Mouse (Mus musculus): ENCODE measurements around the gene Golga7b. TPM values are rescaled to one million over a fixed set of nuclear protein-coding genes. Genes with fewer than 3 reads are reported as not detected.

The Golga7b gene
- polyA plus RNA-seq (2015; fragmentation: Nextera tagmentation; extraction: Ambion mirVana) = 0.05 and 0.23 TPM in 2 replicates

DNA sequence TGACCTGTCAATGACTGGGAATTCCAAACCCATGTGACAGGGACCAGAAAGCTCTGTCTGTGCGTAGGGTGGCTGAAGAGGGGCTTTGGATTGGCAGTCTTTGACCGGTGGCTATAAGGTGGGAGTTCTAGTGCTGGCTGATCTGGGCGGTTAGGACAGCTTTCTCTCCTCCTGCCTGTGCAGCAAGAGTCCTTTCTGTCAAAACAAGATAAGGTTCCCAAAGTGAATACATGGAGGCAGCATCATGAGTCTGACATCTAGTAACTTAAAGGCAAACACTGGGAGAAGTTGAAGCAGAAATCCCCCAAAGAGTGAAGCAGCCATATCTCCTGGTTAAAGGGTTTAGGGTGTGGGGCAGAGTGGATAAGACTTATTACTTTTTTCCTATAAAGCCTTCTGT is at the start of gene Golga7b:
Golga7b (plus strand) TSS at position 56 of the 400 bp plus-strand sequence.
- H3K9ac ChIP-seq = no peak within 1 kb of the TSS
- no peaks in the 10 kb centered on the region for H3K4me1 ChIP-seq
- H3K4me2 ChIP-seq (replicated peaks) = no peak within 1 kb of the TSS
- peaks cover 18% of the 10 kb centered on the region; the same call in 1 of the 2 replicates for H3K27me3 ChIP-seq
- 78% methylated on average over 3 of the region's 3 CpGs for WGBS
- H3K36me3 ChIP-seq = no peaks in the 10 kb centered on the region
- H3K9me3 ChIP-seq = no peaks in the 10 kb centered on the region
- ATAC-seq (ENCODE audit: low FRiP score, low read depth) = no peak
- H3K27ac ChIP-seq = no peak within 1 kb of the TSS
- no peak within 1 kb of the TSS for H3K4me3 ChIP-seq

DNA sequence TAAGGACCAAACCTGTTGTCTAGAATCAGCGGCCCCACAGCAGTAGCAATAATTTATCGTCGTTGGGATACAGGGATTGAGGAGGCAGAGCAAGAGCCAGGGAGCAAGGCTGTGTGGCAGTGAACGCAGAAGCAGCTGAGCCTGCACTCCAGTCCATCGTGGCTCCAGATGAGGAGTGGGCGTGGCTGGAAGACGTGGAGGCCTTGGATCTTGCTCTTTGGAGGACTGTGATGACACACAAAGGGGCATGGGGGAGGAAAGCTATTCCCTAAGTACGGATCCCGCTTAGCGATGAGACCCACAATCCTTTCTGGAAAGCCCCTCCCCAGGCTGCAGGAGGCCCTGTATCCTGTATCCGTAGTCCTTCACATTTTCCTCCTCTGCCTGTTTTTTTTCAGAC is 49.3 kb upstream of the Golga7b start:
- WGBS = 52% methylated on average over 11 of the region's 11 CpGs
- H3K9me3 ChIP-seq = 0 out of 2 replicates have a peak, but pooled peaks cover 4% of the 10 kb centered on the region
- H3K4me1 ChIP-seq = peaks cover 28% of the 10 kb centered on the region
- H3K4me3 ChIP-seq = no peak overlapping the region
- H3K27ac ChIP-seq = no peak overlapping the region
- no peak overlapping the region for H3K4me2 ChIP-seq (replicated peaks)
- no peaks in the 10 kb centered on the region for H3K36me3 ChIP-seq
- ATAC-seq (ENCODE audit: low FRiP score, low read depth) = no peak
- no peak overlapping the region for H3K9ac ChIP-seq
- peaks cover 63% of the 10 kb centered on the region for H3K27me3 ChIP-seq

DNA sequence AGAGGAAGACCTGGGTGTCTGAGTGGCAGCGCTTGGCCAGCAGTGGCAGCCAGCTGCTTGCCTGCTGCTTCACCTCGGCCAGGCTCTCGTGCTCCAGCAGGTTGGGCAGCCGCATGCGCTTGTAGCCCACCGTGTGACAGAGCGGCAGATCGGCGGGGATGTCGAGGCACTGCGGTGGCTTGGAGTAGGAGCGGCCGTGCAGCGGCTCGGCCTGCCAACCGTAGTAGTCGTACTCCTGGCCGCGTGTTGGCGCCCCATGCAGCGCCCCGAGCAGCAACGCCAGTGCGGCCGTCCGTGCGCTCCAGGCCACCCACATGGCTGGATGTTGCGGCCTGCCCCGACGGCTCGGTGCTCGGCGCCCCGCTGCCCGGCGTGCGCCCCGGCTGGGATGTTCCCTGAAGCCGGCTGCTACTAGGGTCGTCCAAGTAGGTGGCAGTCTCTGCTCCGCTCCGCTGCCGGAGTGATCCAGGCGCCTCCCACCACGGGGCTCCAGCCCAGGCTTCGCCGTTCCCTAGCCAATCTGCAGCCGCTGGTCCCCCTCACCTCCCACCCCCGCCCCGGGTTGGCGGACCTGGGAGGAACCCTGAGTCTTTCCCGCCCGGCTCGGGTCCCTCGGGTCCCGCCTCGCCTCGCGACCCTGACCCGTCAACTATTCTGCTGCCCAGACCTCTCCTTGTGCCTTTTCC is 45.5 kb upstream of the Golga7b start, which contains the start of gene Sfrp5:
Sfrp5 (minus strand) TSS at position 557 of the 686 bp plus-strand sequence.
- Histone ChIP-seq H3K4me1 (peaks cover 24% of the 10 kb centered on the region), H3K9me3 (0 out of 2 replicates have a peak, but pooled peaks cover 4% of the 10 kb centered on the region), H3K36me3 (no peaks in the 10 kb centered on the region), H3K4me2 (replicated peaks) (peak within 1 kb of the TSS; percentile 61), H3K27ac (no peak within 1 kb of the TSS), H3K27me3 (peaks cover 88% of the 10 kb centered on the region), H3K9ac (peak within 1 kb of the TSS; percentile 43; the same call in 1 of the 2 replicates), H3K4me3 (peak within 1 kb of the TSS; percentile 39)
- WGBS = 1% methylated on average over 59 of the region's 60 CpGs
- no peak for ATAC-seq (ENCODE audit: low FRiP score, low read depth)

DNA sequence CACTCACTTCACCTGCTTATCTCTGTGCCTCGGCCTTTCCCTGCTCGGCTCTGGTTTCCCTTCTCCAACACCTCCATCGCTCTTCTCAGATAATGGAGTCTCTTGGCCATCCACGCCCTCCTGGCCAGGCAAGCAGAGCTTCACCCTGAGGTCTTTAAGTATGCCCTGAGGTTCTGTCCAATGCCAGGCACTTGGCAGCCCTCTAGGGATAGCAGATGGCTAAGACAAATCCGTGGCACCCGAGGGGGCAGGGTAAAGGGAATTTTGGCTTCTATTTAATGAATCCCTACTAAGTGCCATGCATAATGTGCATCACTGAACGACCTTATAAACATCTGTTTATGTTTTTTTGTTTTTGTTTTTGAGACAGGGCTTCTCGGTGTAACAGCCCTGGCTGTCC is 44.9 kb upstream of the Golga7b start:
- Histone ChIP-seq H3K27ac (no peak overlapping the region), H3K36me3 (no peaks in the 10 kb centered on the region), H3K4me2 (replicated peaks) (peak overlapping the region; percentile 61), H3K9ac (no peak overlapping the region), H3K27me3 (peaks cover 84% of the 10 kb centered on the region), H3K9me3 (0 out of 2 replicates have a peak, but pooled peaks cover 4% of the 10 kb centered on the region), H3K4me1 (peaks cover 19% of the 10 kb centered on the region), H3K4me3 (peak overlapping the region; percentile 39; the same call in 1 of the 2 replicates)
- no peak for ATAC-seq (ENCODE audit: low FRiP score, low read depth)
- 36% methylated on average over 8 of the region's 8 CpGs for WGBS

DNA sequence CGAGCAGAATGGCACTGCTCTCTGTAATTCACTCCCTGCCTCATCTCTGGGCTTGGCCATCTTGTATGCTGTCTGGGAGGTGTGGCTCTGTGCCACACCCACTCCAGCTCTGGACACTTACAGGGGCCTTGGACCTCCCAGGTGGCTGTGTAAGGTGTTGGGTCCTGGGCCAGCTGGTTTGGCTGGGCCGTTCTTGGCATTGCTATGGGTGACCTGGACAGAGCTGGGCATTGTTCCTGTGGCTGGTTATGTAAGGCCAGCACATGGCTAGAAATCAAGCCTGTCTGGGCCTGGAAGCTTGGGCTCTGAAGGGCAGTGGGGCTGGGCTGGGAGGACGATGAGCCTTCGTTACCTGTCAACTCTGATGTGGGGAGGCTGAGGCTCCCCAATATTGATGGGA is 43.1 kb upstream of the Golga7b start:
- H3K9me3 ChIP-seq = 0 out of 2 replicates have a peak, but pooled peaks cover 4% of the 10 kb centered on the region
- H3K36me3 ChIP-seq = no peaks in the 10 kb centered on the region
- ATAC-seq (ENCODE audit: low FRiP score, low read depth) = no peak
- no peak overlapping the region for H3K27ac ChIP-seq
- H3K4me3 ChIP-seq = no peak overlapping the region
- peaks cover 80% of the 10 kb centered on the region for H3K27me3 ChIP-seq
- WGBS = 71% methylated on average over 4 of the region's 4 CpGs
- no peak overlapping the region for H3K9ac ChIP-seq
- H3K4me2 ChIP-seq (replicated peaks) = no peak overlapping the region
- peaks cover 19% of the 10 kb centered on the region for H3K4me1 ChIP-seq

DNA sequence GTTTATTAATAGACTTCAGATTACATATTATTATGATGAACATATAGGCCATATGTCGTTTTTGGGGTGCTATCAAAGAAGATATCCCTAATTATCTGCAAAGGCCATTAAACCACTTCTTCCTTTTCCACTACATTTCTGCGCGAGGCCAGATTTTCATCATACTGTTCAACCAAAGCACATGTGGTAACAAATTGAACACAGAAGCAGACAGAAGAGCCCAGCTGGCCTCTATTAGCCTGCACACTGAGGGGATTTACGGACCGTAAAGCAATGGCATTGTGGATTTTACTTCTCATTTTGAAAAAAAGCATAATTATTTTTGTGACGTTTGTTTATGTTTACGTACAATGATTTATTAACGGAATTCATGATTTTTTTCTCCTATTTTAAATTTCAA is 42.2 kb upstream of the Golga7b start:
- WGBS = 30% methylated on average over 8 of the region's 8 CpGs
- Histone ChIP-seq H3K4me2 (replicated peaks) (no peak overlapping the region), H3K27me3 (peaks cover 79% of the 10 kb centered on the region), H3K36me3 (no peaks in the 10 kb centered on the region), H3K4me3 (no peak overlapping the region), H3K9me3 (0 out of 2 replicates have a peak, but pooled peaks cover 4% of the 10 kb centered on the region), H3K9ac (no peak overlapping the region), H3K27ac (no peak overlapping the region), H3K4me1 (peaks cover 19% of the 10 kb centered on the region)
- ATAC-seq (ENCODE audit: low FRiP score, low read depth) = no peak

DNA sequence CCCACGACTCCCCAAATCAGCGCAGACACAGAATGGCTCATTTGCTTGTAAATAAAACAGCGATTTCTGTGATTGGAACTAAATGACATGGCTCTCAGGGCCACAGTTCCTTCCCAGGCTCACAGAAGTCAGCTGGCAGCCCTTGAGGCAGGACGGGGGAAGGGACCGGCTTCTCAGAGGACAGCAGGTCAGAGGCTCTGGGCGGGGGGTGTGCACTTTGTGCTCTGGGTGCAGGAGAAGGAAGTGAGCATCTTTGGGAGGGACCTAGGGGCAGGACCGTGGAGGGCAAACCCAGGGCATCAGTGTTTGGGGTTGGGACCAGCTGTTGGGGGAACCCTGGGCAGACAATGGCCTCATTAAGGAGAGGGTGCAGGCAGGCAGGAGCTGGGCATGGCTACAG is 37.9 kb upstream of the Golga7b start:
- H3K9me3 ChIP-seq = no peaks in the 10 kb centered on the region
- H3K36me3 ChIP-seq = no peaks in the 10 kb centered on the region
- no peak overlapping the region for H3K4me2 ChIP-seq (replicated peaks)
- no peak overlapping the region for H3K4me3 ChIP-seq
- no peak for ATAC-seq (ENCODE audit: low FRiP score, low read depth)
- peaks cover 2% of the 10 kb centered on the region; the same call in 1 of the 2 replicates for H3K4me1 ChIP-seq
- H3K9ac ChIP-seq = no peak overlapping the region
- 63% methylated on average over 7 of the region's 7 CpGs for WGBS
- peaks cover 41% of the 10 kb centered on the region for H3K27me3 ChIP-seq
- no peak overlapping the region for H3K27ac ChIP-seq

DNA sequence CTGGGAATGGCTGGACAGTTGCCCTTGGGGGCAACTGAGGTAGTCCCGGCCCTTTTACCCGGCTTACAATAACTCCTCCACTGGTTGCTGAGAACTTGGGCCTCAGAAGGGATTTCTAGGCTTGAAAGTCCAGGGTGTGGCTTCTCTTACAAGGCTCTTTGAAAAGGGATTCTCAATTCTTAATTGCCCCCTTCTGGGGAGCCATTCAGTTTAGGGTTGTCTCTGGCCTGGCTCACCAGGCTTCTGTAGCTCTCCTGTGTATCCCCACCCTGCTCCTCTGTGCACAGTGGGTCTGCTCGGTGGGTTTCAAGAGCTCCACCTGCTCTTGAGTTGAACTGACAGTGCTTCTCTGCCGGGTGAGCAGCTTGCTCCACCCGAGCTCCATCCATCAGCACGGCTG is 37.4 kb upstream of the Golga7b start:
- WGBS = 64% methylated on average over 6 of the region's 6 CpGs
- no peak overlapping the region for H3K4me2 ChIP-seq (replicated peaks)
- H3K27ac ChIP-seq = no peak overlapping the region
- ATAC-seq (ENCODE audit: low FRiP score, low read depth) = no peak
- peaks cover 38% of the 10 kb centered on the region for H3K27me3 ChIP-seq
- no peaks in the 10 kb centered on the region for H3K9me3 ChIP-seq
- no peak overlapping the region for H3K4me3 ChIP-seq
- H3K9ac ChIP-seq = no peak overlapping the region
- no peaks in the 10 kb centered on the region for H3K4me1 ChIP-seq
- H3K36me3 ChIP-seq = no peaks in the 10 kb centered on the region

DNA sequence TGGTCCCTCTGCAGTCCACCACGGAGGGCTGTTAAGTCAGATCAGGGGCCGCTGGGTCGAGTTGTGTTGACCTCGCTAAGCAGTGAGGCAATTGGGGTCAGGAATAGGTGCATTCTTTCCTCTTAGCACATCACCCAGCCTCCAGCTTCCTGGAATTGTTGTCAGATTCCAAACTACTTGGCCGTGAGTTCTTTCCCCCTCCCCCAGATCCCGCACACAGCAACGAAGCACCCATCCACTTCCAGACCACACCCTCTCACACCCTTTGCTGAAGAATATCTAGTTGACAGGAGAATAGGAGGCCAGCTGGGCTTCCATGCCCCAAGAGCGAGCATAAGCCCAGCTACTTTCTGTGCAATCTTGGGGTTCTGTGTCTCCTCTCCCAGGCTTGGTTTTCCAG is 35.4 kb upstream of the Golga7b start:
- Histone ChIP-seq H3K27ac (no peak overlapping the region), H3K9me3 (no peaks in the 10 kb centered on the region), H3K4me1 (no peaks in the 10 kb centered on the region), H3K4me2 (replicated peaks) (no peak overlapping the region), H3K4me3 (no peak overlapping the region), H3K9ac (no peak overlapping the region), H3K36me3 (no peaks in the 10 kb centered on the region), H3K27me3 (peaks cover 35% of the 10 kb centered on the region)
- ATAC-seq (ENCODE audit: low FRiP score, low read depth) = no peak
- 32% methylated on average over 8 of the region's 8 CpGs for WGBS

DNA sequence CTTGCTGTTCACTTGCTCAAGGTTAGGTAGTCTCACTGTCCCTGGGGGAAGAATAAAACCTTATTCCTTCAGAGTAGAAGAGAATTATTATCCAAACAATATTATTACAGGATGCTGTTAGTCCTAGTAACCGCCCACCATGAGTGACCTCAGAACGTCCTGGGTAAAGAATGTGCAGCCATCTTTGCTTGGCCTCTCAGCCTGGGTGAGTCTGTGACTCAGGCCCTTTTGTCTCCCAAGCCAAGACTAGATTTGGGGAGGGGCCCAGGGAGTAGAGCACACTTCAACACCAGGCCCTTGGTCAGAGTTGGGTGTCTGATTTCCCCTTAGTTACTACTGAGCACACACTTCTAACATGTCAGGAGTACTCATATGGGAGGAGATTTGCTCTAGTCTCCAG is 32.8 kb upstream of the Golga7b start:
- H3K27me3 ChIP-seq = peaks cover 16% of the 10 kb centered on the region
- 80% methylated on average over 2 of the region's 2 CpGs for WGBS

DNA sequence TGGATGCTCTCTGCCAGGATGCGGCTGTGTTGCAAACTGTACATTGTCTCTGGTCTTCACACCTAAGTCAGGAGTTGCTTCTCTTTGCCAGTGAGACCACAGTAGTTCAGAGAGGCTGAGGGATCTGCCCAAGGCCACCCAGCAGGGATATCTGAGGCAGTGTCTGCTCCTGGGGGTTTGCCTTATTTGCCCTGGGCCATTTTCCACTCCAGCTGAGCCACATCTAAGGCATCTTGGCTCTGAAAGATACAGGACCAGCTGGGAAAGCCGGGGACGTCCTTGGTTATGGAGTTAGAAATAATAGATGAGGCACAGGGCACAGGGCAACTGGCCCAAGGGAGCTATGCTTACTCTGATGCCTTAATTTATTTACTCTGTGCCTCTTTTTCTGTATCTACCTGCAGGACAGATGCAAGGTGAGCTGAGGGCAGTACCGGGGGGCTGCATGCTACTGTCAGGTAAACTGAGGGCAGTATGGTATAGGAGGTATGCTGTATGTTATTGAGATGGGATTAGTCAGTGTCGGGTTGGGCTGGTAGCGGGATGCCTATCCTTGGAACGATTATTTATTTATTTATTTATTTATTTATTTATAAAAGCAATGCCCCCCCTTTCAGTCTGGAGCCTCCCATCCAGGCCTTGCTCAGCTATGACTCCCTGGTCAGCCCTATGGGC is 30.5 kb upstream of the Golga7b start:
- H3K9ac ChIP-seq = no peak overlapping the region
- no peaks in the 10 kb centered on the region for H3K4me1 ChIP-seq
- H3K4me2 ChIP-seq (replicated peaks) = no peak overlapping the region
- H3K36me3 ChIP-seq = no peaks in the 10 kb centered on the region
- no peak overlapping the region for H3K4me3 ChIP-seq
- no peak for ATAC-seq (ENCODE audit: low FRiP score, low read depth)
- H3K27ac ChIP-seq = no peak overlapping the region
- WGBS = 71% methylated on average over 7 of the region's 7 CpGs
- H3K27me3 ChIP-seq = peaks cover 6% of the 10 kb centered on the region; the same call in 1 of the 2 replicates
- H3K9me3 ChIP-seq = no peaks in the 10 kb centered on the region

More for the DNA sequence above, 32.8 kb upstream of the Golga7b start:
- H3K4me2 ChIP-seq (replicated peaks) = no peak overlapping the region
- no peak overlapping the region for H3K27ac ChIP-seq
- H3K9me3 ChIP-seq = no peaks in the 10 kb centered on the region
- no peaks in the 10 kb centered on the region for H3K4me1 ChIP-seq
- no peak overlapping the region for H3K4me3 ChIP-seq
- ATAC-seq (ENCODE audit: low FRiP score, low read depth) = no peak
- no peaks in the 10 kb centered on the region for H3K36me3 ChIP-seq
- no peak overlapping the region for H3K9ac ChIP-seq

DNA sequence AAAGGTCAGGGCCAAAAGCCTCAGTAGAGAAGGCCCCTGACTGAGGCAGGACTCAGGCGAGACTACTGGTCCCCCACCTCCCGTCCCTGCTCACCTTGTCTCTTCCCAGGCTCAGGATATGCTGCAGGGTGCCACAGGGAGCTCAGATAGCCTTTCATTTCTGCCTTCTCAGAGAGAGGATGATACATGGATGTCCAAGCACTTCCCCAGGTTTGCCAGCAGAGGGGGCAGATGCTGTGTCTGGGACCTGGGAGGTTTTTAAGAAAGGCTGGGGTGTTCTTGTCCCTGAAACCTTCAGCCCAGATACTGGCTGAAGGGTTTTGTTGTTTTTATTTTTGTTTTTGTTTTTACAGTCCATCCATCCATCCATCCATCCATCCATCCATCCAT is 30.0 kb upstream of the Golga7b start:
- no peak overlapping the region for H3K27ac ChIP-seq
- no peaks in the 10 kb centered on the region for H3K36me3 ChIP-seq
- H3K4me1 ChIP-seq = no peaks in the 10 kb centered on the region
- ATAC-seq (ENCODE audit: low FRiP score, low read depth) = no peak
- WGBS = 17% methylated on average over 2 of the region's 2 CpGs
- peaks cover 6% of the 10 kb centered on the region; the same call in 1 of the 2 replicates for H3K27me3 ChIP-seq
- no peak overlapping the region for H3K4me2 ChIP-seq (replicated peaks)
- H3K9ac ChIP-seq = no peak overlapping the region
- H3K9me3 ChIP-seq = no peaks in the 10 kb centered on the region
- no peak overlapping the region for H3K4me3 ChIP-seq

Data from limb, embryonic 13.5 days (tissue).